Mouse (Mus musculus) thymus, adult 2 months (tissue): ENCODE measurements around the gene Adora1.

Source experiments
- CTCF ChIP-seq: fragments of 200-500 bp; IDR thresholded peaks from 2 replicates; pipeline ENCODE4 v1.5.1; 2012; ENCODE audit warnings: mild to moderate bottlenecking, control low read depth, low read length, moderate library complexity, borderline replicate concordance; ENCODE audit not compliant: control insufficient read depth, poor library complexity, insufficient read depth; ENCODE audit errors: extremely low read depth
- POLR2A ChIP-seq: fragments of 200-500 bp; IDR thresholded peaks from 2 replicates; pipeline ENCODE4 v1.6.1; 2012; ENCODE audit warnings: mild to moderate bottlenecking, low read length, control low read depth, moderate library complexity; ENCODE audit not compliant: control insufficient read depth, poor library complexity, insufficient read depth; ENCODE audit errors: extremely low read depth

DNA sequence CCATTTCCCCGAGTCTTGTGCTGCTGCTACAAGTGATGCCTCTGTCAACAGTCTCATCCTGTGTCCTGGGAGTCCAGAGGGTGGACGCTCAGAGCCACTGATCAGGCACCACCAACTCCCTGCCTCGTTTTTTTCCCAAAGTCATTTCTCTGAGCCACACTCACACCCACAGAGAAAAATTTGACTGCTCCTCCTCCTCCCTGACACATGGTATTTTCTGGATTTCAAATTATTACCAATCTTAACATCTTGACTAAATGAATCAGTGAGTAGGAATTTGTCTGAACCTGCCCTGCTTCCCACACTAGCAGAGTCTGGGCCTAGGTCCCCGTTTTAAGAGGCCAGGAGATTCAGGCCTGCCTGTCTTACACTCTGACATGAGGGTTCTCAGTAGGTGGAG, 43.2 kb downstream of the Adora1 start:
- TF ChIP-seq CTCF (no peak), POLR2A (no peak)
